In the genomic region with DNA sequence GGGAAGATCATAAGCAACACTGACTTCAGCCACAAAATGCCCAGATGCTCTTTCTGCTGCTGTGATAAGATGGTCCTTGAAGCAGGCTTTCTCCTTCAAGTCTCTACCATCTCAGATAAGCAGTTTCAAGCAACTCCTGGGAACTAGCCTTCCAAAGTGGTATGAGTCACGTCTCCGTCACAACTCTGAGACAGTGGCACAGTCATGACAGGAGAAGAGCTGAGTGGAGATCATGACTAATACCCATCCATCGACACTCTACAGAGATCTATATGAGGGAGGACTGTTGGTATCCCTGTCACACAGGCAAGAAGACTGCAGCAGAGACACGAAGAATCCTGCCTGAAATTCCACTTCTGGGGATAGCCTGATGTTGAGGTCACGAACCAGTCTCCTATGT, we compare ENCODE assay signal across 28 mouse cellular contexts.
DNase-seq lines count a peak whose midpoint lies in the region; ATAC-seq and TF ChIP-seq lines count a peak whose summit lies in the region.
"Had no signal": no experiment of that assay in that cellular context is flagged by ENCODE, and none has a peak within 500 bp of the region (broad histone marks: within the 10 kb centered on the region; RNA-seq: fewer than 3 reads in every experiment).

No protein-coding gene starts in this region.

- no peak for TF ChIP-seq CTCF in heart, adult 2 months (IDR thresholded peaks at IDR 0.05)
- TF ChIP-seq CTCF in Patski (IDR thresholded peaks at IDR 0.05), result no peak

- WGBS in heart, embryonic 10.5 days, result 77% methylated on average over 5 of the region's 5 CpGs
- WGBS in heart, adult 2 months, result 63% methylated on average over 5 of the region's 5 CpGs

- no peak overlapping the region for H3K9ac ChIP-seq in heart, adult 2 months (ENCODE audit: low read depth, low read length)
- H3K9ac ChIP-seq: embryonic facial prominence, embryonic 13.5 days; forebrain, embryonic 13.5 days; heart, embryonic 12.5 days; heart, embryonic 15.5 days; hindbrain, embryonic 14.5 days had no signal

- peak; percentile 33 for ATAC-seq in Patski
- ATAC-seq: activated CD4-positive, CD25-positive, alpha-beta regulatory T cell, adult 4 months; forebrain, embryonic 13.5 days; forebrain, embryonic 16.5 days; hindbrain, postnatal 0 days; inflammation-experienced regulatory T-cells, adult 6 months; intestine, embryonic 16.5 days had no signal

- in situ Hi-C loops in Patski (cut with MboI; ENCODE audit: low pct_unique_long_range_greater_than_20kb), result no loop called here

- DNase-seq in adrenal gland, adult 2 months, result peak; percentile 18
- DNase-seq in adrenal gland, adult 18-20 months (ENCODE audit: low spot score in 2 of 2), result no peak
- DNase-seq in heart, embryonic 10.5 days (ENCODE audit: low spot score), result peak; percentile 22
- no peak for DNase-seq in heart, adult 2 months
- DNase-seq in Patski (ENCODE audit: low read depth, low spot score), result no peak
- DNase-seq in thymus, postnatal 10 days (ENCODE audit: low spot score in 2 of 2), result no peak
- no peak for DNase-seq in thymus, adult 18-20 months
- DNase-seq: cerebellum, adult 11-12 months; cerebellum, adult 8-10 months; cerebellum, postnatal 10 days; cerebellum, postnatal 36 days; embryo, embryonic 11 days; gastrocnemius, postnatal 25 days; heart, postnatal 14 days; heart, postnatal 4 days had no signal

- H3K4me1 ChIP-seq in heart, embryonic 10.5 days, result no peaks in the 10 kb centered on the region
- no peaks in the 10 kb centered on the region for H3K4me1 ChIP-seq in heart, adult 2 months (ENCODE audit: control insufficient read depth, insufficient read depth, low read length)
- H3K4me1 ChIP-seq: embryonic facial prominence, embryonic 10.5 days; embryonic facial prominence, embryonic 13.5 days; forebrain, embryonic 13.5 days; heart, embryonic 12.5 days; heart, embryonic 15.5 days had no signal

- intact Hi-C loops in heart, adult 2 months (cut with DNase I), result no loop called here

- H3K9me3 ChIP-seq in heart, embryonic 10.5 days, result no peaks in the 10 kb centered on the region
- H3K9me3 ChIP-seq: embryonic facial prominence, embryonic 10.5 days; embryonic facial prominence, embryonic 13.5 days; heart, embryonic 12.5 days; heart, embryonic 15.5 days had no signal

- CTCF ChIA-PET in Patski (lab: Charles Lee), result interaction anchor here (1.1 to 1.3 kb wide), 3 partner anchors 11 to 63 kb away, joined by 3 read pairs; no protein-coding TSS in a partner anchor

- TF ChIP-seq POLR2A in heart, adult 2 months (IDR thresholded peaks at IDR 0.05; ENCODE audit: insufficient read depth, low read depth, low read length), result no peak

- H3K79me2 ChIP-seq in heart, adult 2 months (replicated peaks; ENCODE audit: control insufficient read depth, insufficient read depth, low read length), result no peaks in the 10 kb centered on the region

- POLR2A ChIA-PET in Patski (lab: Charles Lee), result interaction anchor here (0.5 kb wide), 1 partner anchor 21 kb away, joined by 3 read pairs; no protein-coding TSS in a partner anchor

- no peak for TF ChIP-seq EP300 in heart, adult 2 months (IDR thresholded peaks at IDR 0.05; ENCODE audit: insufficient read depth, low read depth, low read length)

- no peaks in the 10 kb centered on the region for H3K36me3 ChIP-seq in heart, embryonic 10.5 days
- H3K36me3 ChIP-seq in heart, adult 2 months (ENCODE audit: control insufficient read depth, insufficient read depth, low read length), result no peaks in the 10 kb centered on the region
- H3K36me3 ChIP-seq: embryonic facial prominence, embryonic 10.5 days; embryonic facial prominence, embryonic 13.5 days; G1E; heart, embryonic 12.5 days; heart, embryonic 15.5 days had no signal

- H3K27ac ChIP-seq in heart, embryonic 10.5 days, result no peak overlapping the region
- H3K27ac ChIP-seq in heart, adult 2 months, result no peak overlapping the region
- H3K27ac ChIP-seq: embryonic facial prominence, embryonic 10.5 days; embryonic facial prominence, embryonic 13.5 days; forebrain, embryonic 13.5 days; heart, embryonic 15.5 days; hindbrain, embryonic 14.5 days; hindbrain, postnatal 0 days had no signal

- H3K4me3 ChIP-seq in heart, embryonic 10.5 days, result no peak overlapping the region
- H3K4me3 ChIP-seq in heart, adult 2 months, result no peak overlapping the region
- H3K4me3 ChIP-seq: embryonic facial prominence, embryonic 10.5 days; embryonic facial prominence, embryonic 13.5 days; erythroblast, embryonic 14.5 days; forebrain, embryonic 13.5 days; heart, embryonic 12.5 days; heart, embryonic 15.5 days had no signal

- H3K27me3 ChIP-seq in heart, embryonic 10.5 days (ENCODE audit: insufficient read depth, poor library complexity, severe bottlenecking), result no peaks in the 10 kb centered on the region
- H3K27me3 ChIP-seq in heart, adult 2 months (ENCODE audit: control insufficient read depth, insufficient read depth, low read length), result no peaks in the 10 kb centered on the region
- H3K27me3 ChIP-seq in Patski, result no peaks in the 10 kb centered on the region
- H3K27me3 ChIP-seq: embryonic facial prominence, embryonic 13.5 days; forebrain, embryonic 13.5 days; heart, embryonic 12.5 days; heart, embryonic 15.5 days had no signal

Comparison
In these comparisons a context has a peak if more than half of its experiments do, and no peak if none do; other contexts are left out.
1. DNase-seq: peak in adrenal gland, adult 2 months (single experiment) and heart, embryonic 10.5 days (single experiment); none in adrenal gland, adult 18-20 months (0 of 2), heart, adult 2 months (0 of 2), Patski (single experiment), thymus, postnatal 10 days (0 of 2) and thymus, adult 18-20 months (0 of 2).